Mouse (Mus musculus) urinary bladder, postnatal 4 days (tissue): ENCODE data around the gene Crtc1.
A peak's percentile ranks its signal among the peaks of the same experiment; 100 is the strongest.

Experiments
- DNase-seq, 2 experiments: peaks; one replicate each; pipeline ENCODE4 v3.0.0; 2021 to 2022; ENCODE audit warnings: low spot score in 2 of 2

The Crtc1 gene

DNA sequence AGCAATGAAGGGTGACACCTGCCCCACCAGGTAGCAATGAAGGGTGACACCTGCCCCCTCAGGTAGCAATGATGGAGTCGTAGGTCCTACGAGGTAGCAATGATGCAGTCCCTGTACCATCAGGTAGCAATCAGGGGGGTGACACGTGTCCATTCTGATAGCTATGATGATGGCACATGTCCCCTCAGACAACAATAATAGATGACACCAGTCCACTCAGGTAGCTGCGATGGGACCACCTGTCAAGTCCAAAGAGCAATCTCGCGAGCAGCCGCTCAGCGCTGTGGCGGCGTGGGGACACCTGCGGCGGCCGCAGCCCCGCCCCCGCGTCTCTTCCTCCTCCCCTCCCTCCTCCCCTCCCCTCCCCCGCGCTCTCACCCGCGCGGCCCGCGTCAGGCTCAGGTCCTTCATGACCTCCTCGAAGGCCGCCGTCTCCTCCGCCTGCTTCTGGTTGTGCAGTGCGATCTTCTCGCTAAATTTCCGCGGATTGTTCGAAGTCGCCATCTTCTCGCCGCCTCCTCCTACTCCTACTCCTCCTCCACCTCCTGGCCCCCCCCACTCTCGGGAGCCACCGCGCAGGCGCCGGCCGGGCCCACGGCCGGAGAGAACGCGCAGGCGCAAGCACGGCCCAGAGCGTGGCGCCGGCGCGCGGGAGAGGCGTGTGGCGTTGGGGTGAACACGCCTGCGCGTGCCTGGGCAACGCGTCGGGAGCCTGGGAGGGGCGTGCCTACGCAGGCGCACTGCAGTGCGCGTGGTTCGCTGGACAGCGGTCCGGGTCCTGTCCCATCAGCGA is at the start of gene Crtc1:
Gene Crtc1, minus strand, starts transcription at position 525 of the 793 bp plus-strand sequence.
- peak; percentile 97 for DNase-seq

GRCm38 (mm10) chr8:70488931-70489470 is 49.6 kb upstream of the Crtc1 start:
- DNase-seq = no peak

- no peak for DNase-seq
Measured at GRCm38 (mm10) chr8:70487993-70488796, 48.8 kb upstream of the Crtc1 start.

DNA sequence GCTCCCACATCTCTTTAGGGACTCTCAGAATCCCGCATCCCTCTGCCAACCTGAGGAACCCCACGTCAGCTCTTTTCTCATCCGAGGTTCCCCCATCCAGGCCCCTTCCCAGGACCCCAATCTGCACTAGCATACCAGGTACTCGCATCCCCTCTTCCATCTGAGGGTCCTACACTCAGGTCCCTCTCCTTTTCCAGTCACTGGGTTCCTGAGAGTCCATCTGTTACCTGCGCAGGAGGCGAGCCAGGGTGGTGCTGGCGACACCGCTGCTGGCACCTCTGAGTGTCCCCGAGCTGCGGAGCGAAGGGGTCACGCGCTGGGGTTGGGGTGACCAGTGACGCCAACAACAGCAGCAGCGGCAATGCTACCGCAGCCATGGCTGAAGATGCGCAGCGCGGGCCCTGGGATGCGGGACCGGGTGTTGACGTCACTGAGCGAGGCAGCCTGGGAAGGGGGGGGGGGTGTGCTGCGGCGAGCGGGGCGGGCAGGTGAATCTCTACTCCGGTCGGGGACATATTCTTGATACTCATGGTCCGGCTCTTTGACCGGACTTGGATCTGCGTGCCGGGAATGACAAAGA is 47.7 kb upstream of the Crtc1 start, which contains the start of gene Tmem59l:
Gene Tmem59l, minus strand, starts transcription at position 418 of the 580 bp plus-strand sequence.
- no peak for DNase-seq

DNA sequence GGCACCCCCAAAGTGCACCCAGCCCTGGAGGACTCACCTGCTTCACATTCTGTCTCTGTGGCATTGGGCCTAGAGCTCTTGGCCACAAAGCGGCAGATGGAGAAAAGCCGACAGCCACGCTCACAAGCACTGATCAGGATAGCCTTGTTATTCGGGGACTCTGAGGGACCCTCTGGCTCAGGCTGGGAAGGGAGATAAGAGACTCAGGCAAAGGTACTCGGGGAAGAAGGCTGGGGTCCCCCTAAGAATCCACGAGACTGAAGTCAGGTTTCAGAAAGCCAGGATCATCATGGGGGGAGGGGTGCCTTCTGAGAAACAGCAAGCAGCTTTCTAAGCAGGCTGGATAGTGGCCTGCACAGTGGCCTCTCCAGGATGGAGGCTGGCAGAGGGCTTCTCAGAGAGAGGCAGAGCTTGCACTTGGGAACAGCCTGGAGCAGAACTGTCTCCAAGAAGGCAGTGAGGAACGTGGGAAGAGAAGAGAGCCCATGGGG is 46.9 kb upstream of the Crtc1 start:
- no peak for DNase-seq

GRCm38 (mm10) chr8:70482943-70483342 is 43.6 kb upstream of the Crtc1 start:
- no peak for DNase-seq

DNA sequence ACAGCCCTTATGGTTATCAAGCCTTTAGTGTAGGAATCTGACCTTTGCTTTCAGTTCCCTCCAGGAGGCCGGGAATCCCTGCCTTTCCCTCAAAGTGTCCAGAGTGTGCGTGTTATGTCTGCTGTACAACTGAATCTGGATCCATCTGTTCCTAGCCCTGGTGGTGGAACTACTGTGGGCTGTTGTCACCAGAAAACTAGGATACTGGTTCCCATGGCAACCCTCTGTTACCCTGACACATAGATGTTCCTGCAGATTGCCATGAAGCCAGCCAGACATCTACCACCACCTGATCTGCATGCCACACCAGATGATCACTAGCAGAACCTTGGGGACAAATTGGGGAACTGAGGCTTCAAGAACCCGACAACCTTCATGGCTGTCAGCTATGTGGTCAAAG is 42.5 kb upstream of the Crtc1 start:
- no peak for DNase-seq

DNA sequence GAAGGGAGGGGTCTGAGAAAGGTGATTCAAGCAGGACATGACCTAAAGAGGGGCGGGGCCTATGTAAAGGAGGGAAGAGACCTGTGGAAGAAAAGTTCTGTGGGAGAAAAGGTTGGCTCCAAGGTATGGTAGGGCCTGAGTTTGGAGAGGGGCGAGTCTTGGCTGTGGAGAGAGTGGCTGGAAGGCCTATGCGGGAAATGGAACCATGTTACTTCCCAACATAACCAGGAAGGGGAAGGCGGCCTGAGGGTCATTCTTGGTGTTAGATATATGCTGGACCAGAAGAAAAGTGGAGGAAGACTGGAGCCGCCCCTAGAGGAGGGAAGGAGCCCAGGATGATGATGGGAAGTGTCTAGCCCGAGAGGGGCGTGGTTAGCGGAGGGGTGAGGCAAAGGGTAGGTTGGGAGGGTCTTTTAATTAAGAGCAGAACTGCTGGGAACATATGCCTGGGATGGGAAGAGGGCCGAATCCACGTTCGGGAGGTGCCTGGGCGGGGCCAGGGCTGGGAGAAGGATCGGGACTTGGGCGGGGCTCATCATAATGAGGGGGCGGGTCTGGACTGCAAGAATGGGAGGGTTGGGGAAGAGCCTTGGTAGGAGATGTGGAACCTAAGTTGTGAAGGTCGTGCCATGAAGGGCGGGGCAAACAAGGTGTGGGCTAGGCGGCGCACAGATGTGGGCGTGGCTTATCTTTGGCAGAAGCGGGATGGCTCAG is 38.0 kb upstream of the Crtc1 start:
- DNase-seq = no peak

DNA sequence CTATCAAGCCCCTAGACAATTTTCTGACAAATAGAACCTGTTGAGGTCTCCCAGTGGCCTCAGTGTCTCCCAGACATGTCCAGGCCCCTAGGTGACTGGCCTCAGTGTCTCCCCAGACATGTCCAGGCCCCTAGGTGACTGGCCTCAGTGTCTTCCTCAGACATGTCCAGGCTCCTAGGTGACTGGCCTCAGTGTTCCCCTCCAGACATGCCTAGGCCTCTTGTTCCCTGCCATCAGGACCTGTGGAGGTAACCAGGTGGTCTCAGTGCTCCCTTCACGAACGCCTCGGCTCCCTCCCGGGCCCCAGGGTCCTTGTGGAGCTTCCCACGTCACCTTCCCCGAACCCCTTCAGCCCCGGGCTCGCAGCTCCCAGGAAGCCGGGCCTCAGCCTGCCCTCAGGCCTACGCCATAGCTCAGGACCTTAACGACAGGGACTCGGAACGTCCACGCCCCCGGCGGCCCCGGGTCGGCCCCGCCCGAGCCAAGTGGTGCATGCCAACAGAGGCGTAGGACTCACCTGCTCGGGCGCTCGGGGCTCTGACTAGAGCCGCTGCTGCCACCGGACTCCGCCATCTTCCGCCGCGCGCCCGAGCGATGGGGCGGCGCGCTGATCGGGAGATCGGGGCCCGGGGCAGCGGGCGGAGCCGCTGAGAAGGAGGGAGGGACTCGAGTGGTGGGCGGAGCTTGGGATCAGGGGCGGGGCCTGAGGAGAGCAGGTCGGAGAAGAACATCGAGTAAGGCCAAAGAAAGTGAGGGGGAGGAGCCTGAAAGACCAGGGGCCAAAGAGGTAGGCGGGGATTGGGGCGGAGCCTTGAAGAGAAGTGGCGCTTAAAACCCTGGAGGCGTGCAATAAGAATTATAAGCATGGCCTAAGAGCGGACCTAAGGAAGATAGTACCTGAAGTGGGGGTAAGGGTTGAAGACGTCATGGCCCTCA is 37.2 kb upstream of the Crtc1 start, which contains the start of gene Klhl26:
Gene Klhl26, minus strand, starts transcription at position 636 of the 936 bp plus-strand sequence.
- DNase-seq = peak; percentile 93 to 99

DNA sequence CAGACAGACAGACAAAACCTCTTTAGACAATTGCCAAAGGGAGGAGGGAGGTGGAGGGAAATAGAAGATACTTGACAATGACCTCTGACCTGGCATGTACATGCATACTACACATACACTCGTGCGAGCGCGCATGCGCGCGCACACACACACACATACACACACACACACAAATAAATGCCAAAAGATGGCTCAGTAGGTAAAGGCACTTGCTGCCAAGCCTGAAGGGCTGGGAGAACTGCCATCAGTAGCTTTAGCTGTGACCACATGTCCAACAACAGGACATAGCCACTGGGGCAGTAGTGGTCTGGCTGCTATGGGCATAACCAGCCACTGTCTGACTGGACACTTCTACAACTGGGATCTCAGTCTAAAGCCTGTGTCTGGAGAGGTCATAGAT is 32.5 kb upstream of the Crtc1 start:
- no peak for DNase-seq

DNA sequence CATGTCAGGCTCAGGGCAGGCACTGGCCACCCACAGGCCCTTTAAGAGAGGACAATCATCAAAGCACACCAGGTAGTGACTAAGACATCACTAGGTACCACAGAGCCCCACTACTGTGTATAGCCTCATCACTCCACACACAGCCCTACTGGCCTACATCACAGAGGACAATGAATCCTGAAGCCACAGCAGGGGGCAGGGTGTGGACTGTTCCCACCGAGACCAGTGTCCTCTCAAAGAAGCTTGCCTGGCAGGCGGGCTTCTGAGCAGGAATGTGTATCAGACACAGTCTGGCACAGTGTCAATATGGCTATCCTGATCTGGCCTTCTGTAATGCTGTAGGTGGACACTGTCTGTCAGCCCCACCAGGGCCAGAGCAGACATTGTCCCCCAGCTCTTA is 30.6 kb upstream of the Crtc1 start:
- DNase-seq = no peak

DNA sequence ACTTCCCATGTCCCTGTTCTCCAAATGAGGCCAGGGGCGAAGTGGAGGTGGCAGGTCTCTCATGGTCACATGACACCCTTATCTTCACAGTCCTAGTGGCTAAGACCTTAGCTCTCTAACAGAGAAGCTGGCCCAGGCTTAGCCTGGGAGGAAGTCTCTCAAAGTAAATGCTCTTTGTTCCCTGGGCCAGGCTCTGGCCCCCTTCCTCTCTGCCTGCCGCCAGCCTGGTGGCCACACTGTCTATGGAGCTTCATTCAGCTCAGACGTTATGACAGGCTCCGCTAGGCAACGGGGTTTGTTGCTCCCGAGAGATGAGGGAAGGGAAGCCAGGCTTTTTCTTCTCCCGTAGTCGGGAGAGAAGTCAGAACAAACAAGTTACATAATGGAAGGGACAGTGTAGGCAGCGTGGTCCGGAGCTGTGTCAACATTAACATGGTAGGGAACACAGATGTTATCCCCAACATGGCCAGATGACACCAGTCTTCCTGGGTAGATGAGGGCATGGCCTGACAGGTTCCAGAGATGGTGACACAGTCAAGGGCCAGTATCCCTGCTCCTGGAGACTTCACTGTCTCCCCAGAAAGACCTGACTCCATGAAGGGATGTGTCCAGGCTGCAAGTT is 30.0 kb upstream of the Crtc1 start:
- DNase-seq = no peak

- DNase-seq = no peak
Measured at GRCm38 (mm10) chr8:70468733-70469132, 29.4 kb upstream of the Crtc1 start.

DNA sequence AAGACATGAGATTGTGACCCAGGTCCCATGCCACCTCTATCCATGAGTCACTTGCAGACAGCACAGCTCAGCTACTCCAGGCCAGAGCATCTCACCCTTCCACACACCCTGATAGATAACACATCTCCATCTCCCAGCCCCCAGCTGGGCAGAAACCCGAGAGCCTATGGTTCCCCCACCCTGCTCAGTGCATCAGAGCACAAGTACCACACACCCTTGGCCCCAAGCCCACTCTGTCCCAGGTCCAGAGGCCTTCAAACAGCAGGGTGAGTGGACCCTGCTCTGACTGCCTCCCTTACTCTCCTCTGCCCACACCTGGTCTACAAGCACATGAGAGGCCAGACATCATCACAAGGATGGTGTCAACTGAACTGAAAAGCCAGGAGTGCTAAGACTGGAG is 28.5 kb upstream of the Crtc1 start:
- no peak for DNase-seq

DNA sequence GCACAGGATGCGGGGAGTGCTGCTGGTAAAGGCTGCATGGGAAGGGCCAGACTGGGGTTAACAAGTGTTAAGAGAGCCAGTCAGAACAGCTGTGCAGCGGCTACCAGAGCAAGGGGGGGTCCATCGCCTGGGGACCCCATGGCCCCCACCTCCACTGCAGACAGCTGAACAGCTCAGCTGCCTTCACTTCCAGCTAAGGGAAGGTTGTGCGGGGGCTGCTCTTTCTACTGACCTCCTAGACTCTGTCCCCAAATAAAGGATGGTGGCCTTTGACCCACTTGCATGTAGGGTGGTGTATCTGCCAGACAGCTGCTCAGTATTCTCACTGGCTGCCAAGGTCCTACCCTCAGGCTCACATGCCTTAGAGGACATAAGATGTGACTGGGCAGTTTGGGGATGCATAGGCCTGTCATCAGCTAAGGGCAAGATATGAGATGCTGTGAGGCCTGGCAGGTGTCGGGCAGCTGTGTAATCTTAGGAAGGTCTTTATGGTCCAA is 27.9 kb upstream of the Crtc1 start:
- no peak for DNase-seq

DNA sequence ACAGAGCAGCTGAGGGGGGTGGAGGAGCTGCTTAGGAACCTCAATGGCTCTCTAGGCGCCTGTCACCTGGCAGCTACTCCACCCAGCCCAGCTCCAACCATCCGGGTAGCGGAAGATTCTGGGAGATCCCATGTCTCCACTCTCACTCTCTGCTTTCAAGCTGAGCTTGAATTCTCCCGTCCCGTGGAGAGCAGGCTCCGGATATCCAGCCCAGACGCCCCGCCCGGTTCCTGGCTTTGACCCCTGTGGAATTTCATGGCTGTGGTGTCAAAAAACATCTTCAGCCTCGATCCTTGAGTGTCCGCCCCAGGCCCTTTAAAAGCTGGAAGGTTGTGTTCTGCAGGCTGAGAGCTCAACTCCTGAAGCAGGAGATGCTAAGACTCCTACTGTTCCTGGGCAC is 27.4 kb upstream of the Crtc1 start:
- no peak for DNase-seq

DNA sequence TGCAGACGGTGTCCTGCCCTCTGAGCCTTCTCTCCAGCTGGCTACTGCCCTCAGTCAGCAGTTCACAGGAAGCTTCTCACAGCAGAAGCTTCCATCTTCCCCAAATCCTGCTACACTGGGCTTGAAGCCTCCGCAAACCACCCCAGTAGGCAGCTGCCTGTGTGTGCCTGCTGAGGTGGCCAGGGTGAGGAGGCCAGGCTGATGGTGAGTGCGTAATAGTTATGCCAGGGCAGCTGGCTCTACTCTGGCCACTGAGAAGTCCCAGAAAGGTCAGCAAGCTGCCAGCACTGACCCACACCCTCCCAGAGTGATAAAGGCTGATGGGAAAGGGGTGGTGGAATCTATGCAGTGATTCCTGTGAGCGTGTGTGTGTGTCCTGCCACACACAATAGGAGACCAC is 26.9 kb upstream of the Crtc1 start:
- DNase-seq = no peak

DNA sequence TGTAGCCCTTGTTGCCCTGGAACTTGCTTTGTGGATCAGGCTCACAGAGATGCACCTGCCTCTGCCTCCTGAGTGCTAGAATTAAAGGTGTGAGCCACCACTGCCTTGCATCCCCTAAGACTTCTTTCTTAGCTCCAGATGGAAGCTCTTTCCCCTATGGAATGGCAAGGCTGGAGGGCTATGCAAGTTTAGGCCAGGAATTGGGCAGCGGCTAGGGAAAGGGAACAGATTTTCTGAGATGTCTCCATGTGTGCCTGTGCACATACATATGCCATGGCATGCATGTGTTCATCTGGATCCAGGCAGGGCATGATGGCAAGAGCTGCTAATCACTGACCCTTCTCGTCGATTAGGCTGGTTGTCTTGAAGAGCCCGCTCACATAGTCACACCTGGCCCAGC is 26.3 kb upstream of the Crtc1 start:
- DNase-seq = no peak

DNA sequence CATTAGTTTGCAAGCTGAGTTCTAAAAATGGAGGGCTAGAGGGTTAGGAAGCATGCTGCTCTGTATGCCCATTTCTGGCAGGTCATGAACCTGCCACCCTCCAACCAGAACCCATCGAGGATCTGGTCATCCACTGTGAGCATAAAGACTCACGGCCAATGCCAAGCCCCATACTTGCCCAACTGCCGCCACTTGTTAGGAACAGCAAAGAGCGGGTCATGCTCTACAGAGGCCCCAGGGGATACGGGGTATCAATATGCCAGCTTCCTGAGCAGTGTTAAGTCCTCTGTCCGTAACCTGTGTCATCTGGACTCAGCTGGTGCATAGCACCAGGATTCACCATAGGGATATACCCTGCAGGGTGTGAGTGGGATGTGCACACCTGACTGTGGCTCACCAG is 24.8 kb upstream of the Crtc1 start:
- no peak for DNase-seq

- DNase-seq = no peak
Measured at GRCm38 (mm10) chr8:70463306-70463705, 23.9 kb upstream of the Crtc1 start.
